Mouse (Mus musculus) gastrocnemius, postnatal 36 days (tissue): ENCODE measurements around the gene Col1a2. TPM values are rescaled to one million over a fixed set of nuclear protein-coding genes. Genes with fewer than 3 reads are reported as not detected.

ENCODE experiments used
- DNase-seq, 2 experiments: peaks; one replicate each; pipeline ENCODE4 v3.0.0; 2022
- intact Hi-C: fragments of 180-260 bp; cut with DNase I; formaldehyde crosslinking; loops from one replicate; pipeline ENCODE4 v1.15.1; 2025
- long read RNA-seq, 2 experiments: library from polyadenylated mRNA; stranded (forward); transcript quantifications; one replicate each; pipeline ENCODE4 v2.0.0; 2021
- total RNA-seq, 2 experiments: library from RNA; stranded (reverse); gene quantifications; 2 replicates each; pipeline ENCODE4 v1.2.3; 2021

Gene Col1a2
- total RNA-seq, result 100 to 1,000 TPM; 437 to 544 TPM
- long read RNA-seq, experiment 1, partial matches to known transcripts, result 193 of 197 reads
- long read RNA-seq, experiment 1, other reads (novel, unspliced or antisense), result 3 of 197 reads
- long read RNA-seq, experiment 2, partial matches to known transcripts, result 104 of 158 reads
- long read RNA-seq, experiment 2, other reads (novel, unspliced or antisense), result 54 of 158 reads

DNA sequence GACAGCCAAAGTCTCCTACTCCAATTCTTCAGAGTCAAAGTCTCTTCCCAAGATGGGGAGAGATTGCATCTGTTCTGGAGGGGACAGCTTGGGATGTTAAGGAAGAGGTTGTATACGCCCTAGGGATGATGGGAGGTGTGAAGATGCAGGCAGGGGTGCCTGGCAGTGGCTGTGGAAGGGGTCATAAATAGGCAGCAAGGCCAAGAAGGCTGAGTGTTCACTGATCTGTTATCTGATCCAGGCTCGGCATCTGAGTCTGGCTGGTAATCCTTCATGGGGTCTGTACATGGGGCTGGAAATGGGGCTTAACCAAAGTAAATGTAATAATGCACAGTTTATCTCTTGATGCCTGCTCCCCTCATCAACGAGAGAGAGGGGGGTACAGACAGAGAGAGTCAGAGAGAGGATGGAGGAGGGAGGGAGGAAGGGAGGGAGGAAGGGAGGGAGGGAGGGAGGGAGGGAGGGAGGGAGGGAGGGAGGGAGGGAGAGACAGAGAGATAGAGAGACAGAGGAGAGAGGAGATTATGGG is at the start of gene Col1a2:
Gene Col1a2 (plus strand): TSS at position 212 of the 529 bp plus-strand sequence.
- intact Hi-C loops, result loop anchor here (5.0 kb wide), 1 partner anchor 87 kb away; no protein-coding TSS in a partner anchor
- DNase-seq, result no peak

DNA sequence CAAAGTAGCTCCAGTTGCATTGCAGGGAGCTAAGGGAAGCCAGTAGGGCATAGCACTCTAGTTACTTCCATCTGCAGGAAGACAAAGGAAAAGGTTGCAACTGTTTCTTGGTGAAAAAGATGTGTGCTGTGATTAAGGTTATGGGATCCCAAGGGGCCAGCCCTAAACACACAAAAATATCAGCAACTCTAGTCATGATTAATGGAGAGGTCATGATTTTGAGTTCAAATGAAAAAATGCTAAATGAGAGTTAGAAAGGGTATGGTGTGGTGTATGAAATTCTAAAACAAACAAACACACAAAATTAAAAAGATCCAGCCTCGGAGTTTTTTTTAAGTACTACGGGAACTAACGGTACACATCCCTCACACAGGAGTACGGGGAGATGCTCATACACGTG is 49.1 kb upstream of the Col1a2 start:
- intact Hi-C loops, result no loop called here
- no peak for DNase-seq

DNA sequence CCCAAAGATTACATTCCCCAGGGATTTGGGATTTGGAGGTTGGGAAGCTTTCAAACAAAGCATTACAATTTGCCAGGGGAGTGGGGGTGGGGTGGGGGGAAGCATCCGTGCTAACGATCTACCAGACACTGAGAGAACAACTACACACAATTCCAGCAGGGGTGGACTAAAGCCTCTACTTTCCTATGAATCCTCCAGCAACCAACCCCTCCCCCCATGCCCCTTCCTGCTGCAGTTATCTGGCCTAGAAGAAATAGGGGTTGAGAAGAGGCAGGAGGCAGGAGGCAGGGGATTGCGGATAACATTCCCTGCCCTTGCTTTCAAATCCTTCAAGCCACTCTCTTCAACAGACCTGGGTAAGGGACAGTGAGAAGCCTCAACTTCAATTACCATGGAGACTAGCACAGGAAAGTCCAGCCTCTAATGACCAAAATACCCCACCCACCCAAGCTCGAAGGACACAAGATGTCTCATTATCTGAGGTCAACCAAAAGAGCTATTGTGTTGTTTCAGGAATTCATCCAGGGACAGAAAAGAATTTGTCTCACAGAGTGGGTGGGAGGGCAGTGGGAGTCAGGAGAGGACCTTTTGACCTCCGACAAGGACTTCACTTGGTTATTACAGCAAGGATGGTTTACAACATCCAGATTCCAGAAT is 48.5 kb upstream of the Col1a2 start:
- DNase-seq, result no peak

DNA sequence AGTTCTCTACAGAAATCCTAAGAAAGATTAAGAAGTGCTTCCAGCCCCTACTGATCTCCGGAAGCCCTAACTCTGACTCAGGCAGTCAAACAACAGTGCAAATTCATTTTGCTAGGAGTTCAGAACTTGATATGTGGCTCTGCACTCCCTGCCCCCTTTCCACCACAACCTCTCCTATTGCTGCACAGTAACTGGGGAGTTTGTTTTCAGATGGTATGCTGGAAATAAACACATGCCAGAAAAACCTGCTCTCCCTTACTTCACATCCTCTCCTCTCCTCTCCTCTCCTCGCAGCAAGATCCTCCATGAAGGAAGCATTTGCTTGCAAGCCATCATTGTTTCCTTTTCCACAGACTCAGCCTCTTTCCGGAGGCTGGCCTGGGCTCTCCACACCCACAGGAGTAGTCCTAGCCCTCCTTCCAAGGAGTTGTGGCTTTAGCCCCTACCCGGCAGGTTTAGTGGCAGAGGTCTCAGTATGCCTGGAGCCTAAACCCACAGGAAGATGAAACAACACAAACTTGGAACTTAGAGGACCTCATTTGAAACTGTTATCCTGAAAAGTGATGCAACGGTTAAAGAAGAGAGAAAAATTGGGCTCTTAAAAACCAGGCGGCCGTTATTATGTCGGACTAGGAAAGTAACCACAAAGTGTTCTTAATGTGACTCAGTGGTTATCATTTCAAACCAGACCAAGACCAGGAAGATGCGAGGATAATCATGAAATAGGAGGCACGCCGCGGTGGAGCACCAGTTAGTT is 47.7 kb upstream of the Col1a2 start:
- intact Hi-C loops, result no loop called here

More for the DNA sequence above, 48.5 kb upstream of the Col1a2 start:
- intact Hi-C loops, result no loop called here

DNA sequence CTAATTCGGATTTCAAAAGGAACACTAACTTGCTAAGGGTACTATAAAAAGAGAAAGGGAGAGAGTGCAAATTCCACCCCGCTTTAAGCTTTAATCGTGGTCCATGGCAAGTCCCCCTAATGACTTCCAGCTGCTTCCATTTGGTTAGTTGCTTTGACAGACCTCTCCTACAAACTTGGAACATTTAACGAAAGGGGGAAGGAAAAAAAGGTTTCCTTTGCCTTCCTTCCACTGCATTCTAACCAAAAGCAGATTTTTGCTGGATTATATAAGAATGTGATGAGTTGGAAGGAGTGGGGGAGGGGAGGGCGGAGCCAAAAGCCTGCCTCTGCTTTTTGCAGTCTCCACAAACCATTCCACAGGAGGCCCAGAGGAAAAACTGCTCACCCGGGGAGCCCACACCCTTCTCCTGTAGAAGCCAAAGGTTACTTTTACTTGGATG is 47.0 kb upstream of the Col1a2 start:
- DNase-seq, result peak; percentile 55 to 82
- intact Hi-C loops, result no loop called here

More for the DNA sequence above, 47.7 kb upstream of the Col1a2 start:
- peak in 1 of 2 experiments; percentile 13 for DNase-seq

DNA sequence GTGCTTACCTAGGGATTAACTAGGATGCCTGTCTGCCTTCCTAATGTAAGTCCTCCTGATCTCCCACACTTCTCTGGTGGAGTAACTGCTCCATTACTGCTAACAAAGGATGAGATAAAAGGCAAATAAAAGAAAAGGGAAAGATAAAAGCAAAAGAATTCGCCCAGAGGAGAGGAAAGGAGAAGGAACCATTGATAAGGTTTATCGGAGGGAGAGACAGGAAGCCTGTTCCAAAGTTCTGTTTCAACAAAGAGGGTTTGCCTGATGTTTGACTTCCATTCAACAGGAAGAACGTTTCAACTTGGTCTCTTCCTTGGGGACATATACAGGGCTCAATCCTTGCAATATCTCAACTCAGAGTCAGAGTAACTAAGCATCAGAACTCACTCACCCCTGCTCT is 39.3 kb upstream of the Col1a2 start:
- intact Hi-C loops, result no loop called here
- DNase-seq, result no peak

DNA sequence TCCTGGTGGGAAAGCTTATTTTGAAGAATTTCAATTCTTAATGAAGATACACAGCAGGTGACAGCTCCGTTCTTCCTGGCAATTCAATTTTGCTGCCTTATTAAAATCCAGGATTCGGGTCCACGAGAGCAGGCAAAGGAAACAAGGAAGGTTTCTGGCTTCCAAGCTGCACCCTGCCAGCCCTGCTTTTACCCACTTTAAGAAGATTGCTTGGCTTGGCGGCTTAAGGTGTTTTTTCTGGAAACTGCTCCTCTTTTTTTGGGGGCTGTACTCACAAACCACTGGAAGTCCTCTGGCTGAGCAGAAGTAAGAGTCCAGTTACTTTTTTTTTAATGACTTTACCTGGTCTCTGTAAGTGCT is 21.1 kb upstream of the Col1a2 start:
- DNase-seq, result no peak
- intact Hi-C loops, result no loop called here

DNA sequence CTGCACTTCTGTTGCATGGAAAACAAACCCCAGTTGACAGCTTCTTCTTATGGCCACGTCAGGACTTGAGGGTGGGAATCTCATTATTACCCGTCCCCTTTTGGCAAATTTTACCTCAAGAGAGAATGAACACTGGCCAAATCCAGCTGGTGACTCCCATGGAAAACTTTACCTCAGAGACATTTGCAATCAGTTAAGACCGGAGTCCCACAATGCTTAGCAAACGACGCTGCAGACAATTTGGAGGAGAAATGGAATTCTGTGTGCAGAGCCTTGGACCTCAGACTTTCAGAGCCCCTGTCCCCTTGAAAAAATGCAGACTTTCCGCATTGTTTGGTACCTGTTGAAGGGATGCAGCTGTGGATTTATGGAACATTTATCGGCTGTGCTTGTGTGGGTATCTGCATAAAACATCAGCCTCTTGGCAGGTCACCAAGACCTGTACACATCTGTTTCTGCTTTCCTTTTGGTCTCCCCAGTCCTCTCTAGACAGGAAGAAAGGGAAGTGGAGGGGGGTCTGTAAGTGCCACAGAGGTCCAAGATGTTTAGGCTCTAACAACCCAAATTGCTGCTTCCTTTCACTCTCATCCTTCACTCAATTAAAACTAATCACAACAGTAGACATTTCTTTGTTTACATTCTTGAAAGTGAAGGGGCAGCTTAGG is 20.5 kb upstream of the Col1a2 start:
- DNase-seq, result peak in 1 of 2 experiments; percentile 35
- intact Hi-C loops, result no loop called here

DNA sequence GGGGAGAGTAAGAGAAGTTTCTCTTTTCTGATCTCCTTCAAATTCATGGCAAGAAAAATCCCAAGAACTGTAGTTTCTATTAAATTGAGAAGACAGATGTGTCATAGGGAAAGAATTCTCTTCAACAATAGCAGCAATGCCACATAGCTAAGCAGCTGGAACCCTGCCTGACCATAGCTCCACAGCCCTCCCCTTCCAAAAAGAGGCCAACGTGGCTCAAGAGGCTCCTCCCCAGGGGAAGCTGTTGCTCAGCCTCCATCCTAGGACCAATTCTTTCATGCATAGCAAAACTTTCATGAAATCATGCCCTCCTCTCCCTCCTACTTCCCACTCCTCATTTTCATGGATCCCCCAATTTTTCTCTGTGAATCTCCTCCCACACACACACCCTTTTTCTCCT is 16.3 kb upstream of the Col1a2 start:
- peak; percentile 33 to 79 for DNase-seq
- intact Hi-C loops, result no loop called here

DNA sequence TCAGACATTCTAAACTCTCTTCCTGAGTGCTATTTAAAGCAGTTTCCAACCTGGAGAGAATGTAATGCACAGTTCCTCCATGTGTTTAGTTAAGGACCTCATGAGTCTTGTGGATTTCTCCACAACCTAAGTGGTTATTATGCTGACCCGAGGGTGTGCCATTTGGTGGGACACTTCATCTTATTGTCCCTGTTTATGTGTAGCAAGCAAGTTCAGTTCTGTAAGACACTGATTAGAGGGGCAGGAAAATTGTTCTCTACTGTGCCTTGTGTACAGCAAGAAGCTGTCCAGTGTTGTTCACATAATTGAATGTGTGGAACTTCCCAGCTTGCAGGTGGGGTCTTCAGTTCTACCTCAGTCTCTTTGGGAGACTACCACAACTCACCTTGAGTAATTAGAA is 15.6 kb upstream of the Col1a2 start:
- intact Hi-C loops, result no loop called here
- DNase-seq, result no peak

DNA sequence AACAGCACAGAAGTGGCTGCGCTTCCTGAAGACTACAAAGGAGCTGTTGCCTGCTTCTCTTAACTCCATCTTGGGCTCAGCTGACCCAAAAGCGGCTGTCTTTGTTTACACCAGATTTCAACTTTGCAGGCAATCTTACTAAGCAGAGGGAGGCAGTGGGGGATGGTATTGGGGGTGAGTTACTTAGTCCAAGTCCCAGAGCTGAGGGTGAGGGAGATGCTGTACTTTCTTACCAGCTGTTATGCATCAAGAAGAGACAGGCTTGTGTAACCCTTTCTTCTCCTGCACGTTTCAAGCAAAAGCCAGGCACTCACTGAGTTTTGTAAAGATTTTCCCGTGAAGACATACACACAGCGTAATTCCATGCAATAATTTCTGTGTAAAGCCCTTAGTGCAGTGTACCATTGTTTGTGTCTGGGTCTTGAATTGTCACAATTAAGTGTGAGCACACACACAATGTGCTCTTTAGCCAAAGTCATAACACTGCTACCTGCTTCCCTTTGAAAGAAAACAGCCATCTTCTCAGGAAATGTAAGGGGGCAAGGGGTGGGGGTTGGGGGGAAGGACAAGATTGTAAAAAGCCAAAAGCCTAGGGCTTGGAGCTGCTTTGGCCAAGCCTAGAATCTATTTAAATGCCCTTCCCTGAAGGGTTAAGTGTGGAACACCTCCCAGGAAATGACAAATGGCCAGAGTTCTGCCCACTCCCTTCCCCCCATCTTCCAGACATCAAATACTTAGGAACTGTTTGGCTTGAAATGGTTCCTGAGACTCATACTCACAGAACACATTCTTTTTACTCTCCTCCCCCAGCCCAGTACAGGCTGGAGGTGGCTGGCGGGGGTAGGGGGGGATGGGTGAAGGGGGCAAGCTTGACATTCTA is 15.0 kb upstream of the Col1a2 start:
- intact Hi-C loops, result no loop called here
- DNase-seq, result peak; percentile 39 to 61

DNA sequence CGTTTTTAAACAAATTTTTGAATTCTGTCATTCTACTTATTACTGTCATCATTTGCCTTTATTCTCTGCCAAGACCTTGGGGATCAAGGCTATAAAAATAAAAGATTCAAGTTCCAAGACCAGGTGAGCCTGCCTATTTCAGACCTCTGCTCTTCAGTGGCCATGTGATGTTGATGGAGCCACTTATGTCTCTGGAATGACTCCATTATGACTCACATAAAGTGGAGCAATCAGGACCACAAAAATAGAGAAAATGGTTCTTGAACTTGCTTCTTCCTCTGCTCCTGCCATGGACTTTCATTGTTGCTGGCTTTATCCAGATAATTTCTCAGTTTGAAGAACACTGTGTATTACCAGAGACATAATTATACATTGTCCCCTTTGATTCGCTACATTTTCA is 10.9 kb upstream of the Col1a2 start:
- no peak for DNase-seq
- intact Hi-C loops, result no loop called here

DNA sequence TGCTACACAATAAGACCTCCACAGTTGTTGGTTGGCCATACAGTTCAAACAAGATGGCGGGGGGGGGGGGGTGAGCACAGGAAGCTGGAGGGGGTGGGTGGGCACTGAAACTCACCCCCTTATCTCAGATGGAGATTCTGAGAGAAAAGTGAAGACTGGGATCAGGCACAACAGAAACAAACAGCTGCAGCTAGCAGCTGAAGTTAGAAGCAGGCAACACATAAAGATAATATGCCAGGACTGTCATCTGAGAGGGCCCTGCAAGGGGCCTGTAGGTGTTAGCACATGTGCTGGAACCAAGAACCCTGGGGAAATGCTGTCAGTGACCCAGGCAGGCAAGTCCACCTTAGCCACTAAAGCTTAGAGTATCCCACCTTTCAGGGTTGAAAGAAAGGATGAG is 8.2 kb upstream of the Col1a2 start:
- intact Hi-C loops, result no loop called here
- no peak for DNase-seq

DNA sequence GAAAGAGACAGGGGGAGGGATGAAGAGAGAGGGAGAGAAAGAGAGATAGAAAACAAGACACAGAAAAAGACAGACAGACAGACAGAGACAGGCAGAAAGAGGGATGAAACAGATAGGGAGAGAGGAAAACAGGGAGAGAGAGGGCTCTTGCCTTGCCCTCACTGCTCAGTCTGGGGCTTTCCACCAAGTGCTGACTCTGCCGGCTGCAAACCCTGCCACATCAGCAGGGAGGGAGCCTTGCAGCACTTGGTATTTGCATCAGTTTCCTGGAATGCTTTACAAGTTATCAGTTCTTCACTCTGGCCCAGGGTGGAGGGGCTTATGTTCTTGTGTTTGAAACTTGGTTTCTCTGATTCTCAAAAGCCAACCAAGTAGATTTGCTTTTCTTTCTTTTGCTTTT is 1.5 kb upstream of the Col1a2 start:
- no peak for DNase-seq

DNA sequence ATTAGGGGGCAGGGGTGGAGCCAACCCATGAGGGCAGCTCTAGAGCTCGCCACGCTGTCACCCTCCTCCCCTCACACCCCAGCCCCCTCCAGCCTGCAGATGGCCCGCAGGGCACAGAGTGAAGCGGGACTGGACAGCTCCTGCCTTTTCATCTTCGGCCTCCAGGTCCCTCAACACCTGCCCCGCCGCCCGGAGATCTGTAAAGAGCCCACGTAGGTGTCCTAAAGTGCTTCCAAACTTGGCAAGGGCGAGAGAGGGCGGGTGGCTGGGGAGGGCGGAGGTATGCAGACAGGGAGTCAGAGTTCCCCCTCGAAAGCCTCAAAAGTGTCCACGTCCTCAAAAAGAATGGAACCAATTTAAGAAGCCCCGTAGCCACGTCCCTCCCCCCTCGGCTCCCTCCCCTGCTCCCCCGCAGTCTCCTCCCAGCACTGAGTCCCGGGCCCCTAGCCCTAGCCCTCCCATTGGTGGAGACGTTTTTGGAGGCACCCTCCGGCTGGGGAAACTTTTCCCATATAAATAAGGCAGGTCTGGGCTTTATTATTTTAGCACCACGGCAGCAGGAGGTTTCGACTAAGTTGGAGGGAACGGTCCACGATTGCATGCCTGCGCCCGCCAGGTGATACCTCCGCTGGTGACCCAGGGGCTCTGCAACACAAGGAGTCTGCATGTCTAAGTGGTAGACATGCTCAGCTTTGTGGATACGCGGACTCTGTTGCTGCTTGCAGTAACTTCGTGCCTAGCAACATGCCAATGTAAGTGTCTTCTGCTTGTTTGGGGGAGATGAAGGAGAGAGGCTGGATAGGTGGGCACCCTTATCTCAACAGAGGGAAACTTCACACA is 764 bp downstream of the Col1a2 start:
- intact Hi-C loops, result loop anchor here (5.0 kb wide), 1 partner anchor 88 kb away; no protein-coding TSS in a partner anchor
- DNase-seq, result peak; percentile 50 to 82

More for the DNA sequence above, 1.5 kb upstream of the Col1a2 start:
- intact Hi-C loops, result no loop called here

DNA sequence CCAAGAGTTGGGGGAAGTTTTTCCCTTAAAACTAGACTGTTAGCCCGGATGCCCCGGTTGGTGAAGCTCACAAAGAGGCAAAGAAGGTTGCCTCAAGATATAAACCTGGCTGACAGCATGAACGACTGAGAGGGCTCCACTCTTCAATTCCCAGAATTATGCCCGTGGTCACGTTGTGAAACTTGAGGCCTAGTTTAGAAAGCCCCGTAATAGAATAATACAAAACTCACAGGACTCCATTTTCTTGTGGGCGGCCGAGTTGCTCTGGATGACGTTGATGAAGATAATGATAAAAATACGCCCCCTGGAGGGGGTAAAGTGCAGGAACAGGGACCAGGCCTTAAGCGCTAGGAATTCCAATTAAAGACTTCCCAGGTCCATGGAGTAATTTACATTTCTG is 1.5 kb downstream of the Col1a2 start:
- no peak for DNase-seq
- intact Hi-C loops, result loop anchor here (5.0 kb wide), 1 partner anchor 89 kb away; no protein-coding TSS in a partner anchor

DNA sequence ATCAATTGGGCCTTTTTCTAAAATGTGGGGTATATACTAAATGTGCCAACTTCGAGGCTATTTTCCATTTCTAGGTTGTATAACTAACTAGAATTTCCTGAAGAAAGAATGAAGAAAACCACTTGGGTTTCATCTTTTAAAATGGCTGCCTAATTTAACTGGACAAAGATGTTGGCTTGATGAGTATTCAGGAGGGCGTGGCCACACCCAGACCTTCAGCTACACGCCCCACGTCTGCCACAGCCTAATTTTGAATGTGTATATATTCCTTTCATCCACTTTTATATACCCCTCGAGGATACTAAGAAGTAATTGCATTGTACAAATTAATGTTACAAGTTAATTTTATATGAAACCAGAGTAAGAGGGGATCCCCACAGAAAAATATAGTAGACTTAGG is 2.2 kb downstream of the Col1a2 start:
- intact Hi-C loops, result loop anchor here (5.0 kb wide), 1 partner anchor 89 kb away; no protein-coding TSS in a partner anchor
- DNase-seq, result no peak

DNA sequence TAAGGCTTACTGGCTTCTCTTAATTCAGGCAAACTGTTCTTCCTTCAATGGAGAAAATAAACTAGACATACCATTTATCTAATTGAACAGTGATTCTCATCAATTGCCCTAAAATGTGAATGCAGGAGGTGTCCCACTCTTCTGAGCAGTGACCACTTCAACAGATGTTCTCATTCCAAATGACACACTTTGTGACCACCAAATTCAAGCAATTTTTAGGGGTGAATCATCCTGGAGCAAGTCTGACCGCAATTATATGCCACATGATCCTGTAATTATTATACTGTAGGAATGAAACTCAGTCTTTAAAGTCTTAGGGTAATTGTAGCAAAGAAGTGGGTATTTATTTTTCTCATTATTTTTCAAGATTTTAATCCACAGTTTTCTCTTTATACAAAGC is 2.7 kb downstream of the Col1a2 start:
- intact Hi-C loops, result loop anchor here (5.0 kb wide), 1 partner anchor 90 kb away; no protein-coding TSS in a partner anchor
- DNase-seq, result no peak

DNA sequence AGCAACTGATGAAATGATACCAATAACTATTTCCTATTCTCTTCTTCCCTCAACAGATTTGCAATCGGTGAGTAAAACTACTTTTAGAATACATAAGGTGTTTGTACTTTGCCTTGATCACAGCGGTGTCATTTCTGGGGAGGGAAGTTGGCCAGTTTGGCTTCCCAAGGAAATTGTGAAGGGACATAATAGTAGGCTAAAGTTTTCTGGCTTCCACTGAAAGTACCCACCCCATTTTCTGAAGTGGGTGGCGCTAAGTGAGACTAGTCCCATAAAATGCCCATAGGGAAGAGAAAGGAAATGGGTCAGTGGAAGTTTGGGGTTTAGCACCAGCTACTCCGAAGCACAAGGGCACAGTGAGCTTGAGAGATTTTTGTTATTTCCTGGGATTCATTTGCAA is 3.7 kb downstream of the Col1a2 start:
- no peak for DNase-seq

More for the DNA sequence above, 3.7 kb downstream of the Col1a2 start:
- intact Hi-C loops, result loop anchor here (5.0 kb wide), 1 partner anchor 91 kb away; no protein-coding TSS in a partner anchor
